Mouse (Mus musculus): ENCODE measurements around the gene Ttc41. TPM values are rescaled to one million over a fixed set of nuclear protein-coding genes. Genes with fewer than 3 reads are reported as not detected.
"Not testable (repeated sequence)": the region's sequence is repeated elsewhere in the genome, so short reads cannot be mapped to it uniquely, and the experiment has no call there.

Gene Ttc41
- polyA plus RNA-seq (2012; rRNA removed) (1.9 and 2.5 TPM in 2 replicates), polyA plus RNA-seq (2014; fragmentation: Nextera tagmentation; extraction: Ambion mirVana) (0.98 and 1.4 TPM in 2 replicates)

- Histone ChIP-seq H3K27ac (replicated peaks; ENCODE audit: low read depth, low read length) (peak within 1 kb of the TSS; percentile 95), H3K4me1 (ENCODE audit: control insufficient read depth, insufficient read depth, low read length) (peaks cover 32% of the 10 kb centered on the region), H3K36me3 (ENCODE audit: control insufficient read depth, insufficient read depth, low read length) (peaks cover 36% of the 10 kb centered on the region), H3K4me2 (replicated peaks; ENCODE audit: low read depth, low read length, severe bottlenecking) (peak within 1 kb of the TSS; percentile 84), H3K27me3 (ENCODE audit: control insufficient read depth, insufficient read depth, low read length) (no peaks in the 10 kb centered on the region), H3K4me3 (replicated peaks; ENCODE audit: low read length) (peak within 1 kb of the TSS; percentile 93), H3K9me3 (ENCODE audit: control insufficient read depth, low read length) (no peaks in the 10 kb centered on the region), H3K9ac (ENCODE audit: low read depth, low read length, severe bottlenecking) (peak within 1 kb of the TSS; percentile 95)
- WGBS, result 0% methylated on average over 50 of the region's 51 CpGs
- peak; percentile 99 for DNase-seq (ENCODE audit: low spot score)
- ATAC-seq (ENCODE audit: low FRiP score, low read depth), result peak; percentile 95
- 0 out of 2 replicates have a peak, but pooled peaks have one; percentile 67 for TF ChIP-seq POLR2A (IDR thresholded peaks at IDR 0.05; ENCODE audit: borderline replicate concordance, extremely low read depth, insufficient read depth, insufficient read length)
These were observed at the start of gene Ttc41, which contains the start of gene Hsp90b1 for GRCm38 (mm10) chr10:86705318-86705921. Gene Ttc41 (plus strand): TSS chr10:86705811. Gene Hsp90b1 (minus strand): TSS chr10:86705509.

- WGBS, result 83% methylated on average over 4 of the region's 4 CpGs
- not testable (repeated sequence) for H3K4me3 ChIP-seq (replicated peaks; ENCODE audit: low read length)
These were observed 35.1 kb upstream of the Ttc41 start for GRCm38 (mm10) chr10:86670550-86670949.

GRCm38 (mm10) chr10:86684797-86685178 lies 20.8 kb upstream of the Ttc41 start:
- H3K4me2 ChIP-seq (replicated peaks; ENCODE audit: low read depth, low read length, severe bottlenecking), result peak overlapping the region; percentile 65; the same call in 1 of the 2 replicates
- not testable (repeated sequence) for H3K27ac ChIP-seq (replicated peaks; ENCODE audit: low read depth, low read length); H3K4me1 ChIP-seq (ENCODE audit: control insufficient read depth, insufficient read depth, low read length); H3K36me3 ChIP-seq (ENCODE audit: control insufficient read depth, insufficient read depth, low read length); H3K27me3 ChIP-seq (ENCODE audit: control insufficient read depth, insufficient read depth, low read length); H3K9me3 ChIP-seq (ENCODE audit: control insufficient read depth, low read length); DNase-seq (ENCODE audit: low spot score)
- H3K4me3 ChIP-seq (replicated peaks; ENCODE audit: low read length), result peak overlapping the region; percentile 66
- H3K9ac ChIP-seq (ENCODE audit: low read depth, low read length, severe bottlenecking), result peak overlapping the region; percentile 81; the same call in 1 of the 2 replicates
- 0 out of 2 replicates have a peak, but pooled peaks have one; percentile 2 for ATAC-seq (ENCODE audit: low FRiP score, low read depth)
- 24% methylated on average over 2 of the region's 2 CpGs for WGBS

More at GRCm38 (mm10) chr10:86670550-86670949, 35.1 kb upstream of the Ttc41 start:
- not testable (repeated sequence) for H3K4me1 ChIP-seq (ENCODE audit: control insufficient read depth, insufficient read depth, low read length); H3K9me3 ChIP-seq (ENCODE audit: control insufficient read depth, low read length); H3K27ac ChIP-seq (replicated peaks; ENCODE audit: low read depth, low read length); H3K36me3 ChIP-seq (ENCODE audit: control insufficient read depth, insufficient read depth, low read length); ATAC-seq (ENCODE audit: low FRiP score, low read depth); H3K27me3 ChIP-seq (ENCODE audit: control insufficient read depth, insufficient read depth, low read length); H3K9ac ChIP-seq (ENCODE audit: low read depth, low read length, severe bottlenecking); DNase-seq (ENCODE audit: low spot score); H3K4me2 ChIP-seq (replicated peaks; ENCODE audit: low read depth, low read length, severe bottlenecking)

DNA sequence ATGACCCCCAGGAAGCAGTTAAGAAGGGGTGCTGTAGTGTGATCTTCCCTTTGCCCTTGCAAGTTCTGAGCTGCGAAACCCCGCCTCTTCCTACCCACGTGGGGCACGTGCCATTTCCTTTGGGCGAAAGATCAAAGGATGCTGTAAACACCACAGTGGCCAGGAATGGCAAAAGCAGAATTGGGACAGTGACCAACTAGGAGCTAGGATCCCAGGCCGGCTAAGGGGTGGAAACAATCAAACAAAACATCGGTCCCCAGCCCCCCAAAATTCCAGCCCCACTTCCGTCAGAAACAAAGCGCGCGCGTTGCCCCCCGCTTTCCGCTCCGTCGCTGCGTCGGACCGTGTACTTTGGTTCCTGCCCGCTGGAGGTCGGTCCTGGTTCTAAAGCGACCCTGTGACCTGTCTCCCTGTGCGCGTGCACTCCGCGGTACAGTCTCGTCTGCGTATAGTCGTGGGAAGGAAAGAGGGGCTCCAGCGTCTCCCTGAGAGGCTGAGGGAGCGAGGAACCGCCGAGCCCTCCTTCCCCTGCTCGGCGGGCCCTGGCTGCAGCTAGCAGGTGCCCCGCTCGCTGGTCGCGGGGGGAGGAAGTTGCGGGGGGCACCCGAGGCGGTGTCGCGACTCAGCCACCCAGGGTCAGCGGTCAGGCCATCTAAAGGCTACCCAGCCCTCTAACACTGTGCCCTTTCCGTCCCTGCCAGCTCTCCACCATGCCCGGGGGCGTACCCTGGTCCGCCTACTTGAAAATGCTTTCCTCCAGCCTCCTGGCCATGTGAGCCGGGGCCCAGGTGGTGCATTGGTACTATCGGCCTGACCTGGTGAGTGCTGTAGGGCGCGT lies 20.2 kb upstream of the Ttc41 start:
- not testable (repeated sequence) for H3K4me1 ChIP-seq (ENCODE audit: control insufficient read depth, insufficient read depth, low read length); H3K36me3 ChIP-seq (ENCODE audit: control insufficient read depth, insufficient read depth, low read length); H3K9me3 ChIP-seq (ENCODE audit: control insufficient read depth, low read length); H3K27me3 ChIP-seq (ENCODE audit: control insufficient read depth, insufficient read depth, low read length)
- WGBS, result under 1% methylated on average over 35 of the region's 53 CpGs
- peak overlapping the region; percentile 65 for H3K4me2 ChIP-seq (replicated peaks; ENCODE audit: low read depth, low read length, severe bottlenecking)
- peak overlapping the region; percentile 76 for H3K27ac ChIP-seq (replicated peaks; ENCODE audit: low read depth, low read length)
- DNase-seq (ENCODE audit: low spot score) (peak; percentile 65), ATAC-seq (ENCODE audit: low FRiP score, low read depth) (peak; percentile 90)
- peak overlapping the region; percentile 81 for H3K9ac ChIP-seq (ENCODE audit: low read depth, low read length, severe bottlenecking)
- H3K4me3 ChIP-seq (replicated peaks; ENCODE audit: low read length), result peak overlapping the region; percentile 66

DNA sequence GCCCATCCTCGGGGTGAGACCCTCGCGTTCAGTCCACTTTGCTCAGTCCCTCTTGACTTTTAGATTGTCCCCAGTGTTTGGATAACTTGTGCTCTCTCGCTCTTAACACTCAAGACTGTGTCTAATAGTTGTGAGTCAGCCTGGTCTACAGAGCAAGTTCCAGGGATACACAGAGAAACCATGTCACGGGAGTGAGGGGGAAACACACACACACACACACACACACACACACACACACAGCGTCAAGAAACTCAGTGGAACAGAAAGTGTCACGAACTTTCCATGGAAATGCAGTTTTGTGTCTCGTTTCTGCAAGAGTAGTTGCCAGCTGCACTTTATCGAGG lies 19.6 kb upstream of the Ttc41 start:
- peak overlapping the region; percentile 65 for H3K4me2 ChIP-seq (replicated peaks; ENCODE audit: low read depth, low read length, severe bottlenecking)
- peak overlapping the region; percentile 81 for H3K9ac ChIP-seq (ENCODE audit: low read depth, low read length, severe bottlenecking)
- DNase-seq (ENCODE audit: low spot score); H3K9me3 ChIP-seq (ENCODE audit: control insufficient read depth, low read length); H3K27me3 ChIP-seq (ENCODE audit: control insufficient read depth, insufficient read depth, low read length); ATAC-seq (ENCODE audit: low FRiP score, low read depth); H3K4me1 ChIP-seq (ENCODE audit: control insufficient read depth, insufficient read depth, low read length); H3K27ac ChIP-seq (replicated peaks; ENCODE audit: low read depth, low read length): not testable (repeated sequence)
- peaks cover 13% of the 10 kb centered on the region; the same call in 1 of the 2 replicates for H3K36me3 ChIP-seq (ENCODE audit: control insufficient read depth, insufficient read depth, low read length)
- peak overlapping the region; percentile 66 for H3K4me3 ChIP-seq (replicated peaks; ENCODE audit: low read length)
- WGBS, result 29% methylated on average over 8 of the region's 9 CpGs
